Mouse (Mus musculus): ENCODE measurements around the gene Clp1. TPM values are rescaled to one million over a fixed set of nuclear protein-coding genes. Genes with fewer than 3 reads are reported as not detected.
"Not testable (repeated sequence)": the region's sequence is repeated elsewhere in the genome, so short reads cannot be mapped to it uniquely, and the experiment has no call there.

Clp1 gene
- total RNA-seq, 2 experiments from 2014 or later, result 3.2 to 3.5 TPM

DNA sequence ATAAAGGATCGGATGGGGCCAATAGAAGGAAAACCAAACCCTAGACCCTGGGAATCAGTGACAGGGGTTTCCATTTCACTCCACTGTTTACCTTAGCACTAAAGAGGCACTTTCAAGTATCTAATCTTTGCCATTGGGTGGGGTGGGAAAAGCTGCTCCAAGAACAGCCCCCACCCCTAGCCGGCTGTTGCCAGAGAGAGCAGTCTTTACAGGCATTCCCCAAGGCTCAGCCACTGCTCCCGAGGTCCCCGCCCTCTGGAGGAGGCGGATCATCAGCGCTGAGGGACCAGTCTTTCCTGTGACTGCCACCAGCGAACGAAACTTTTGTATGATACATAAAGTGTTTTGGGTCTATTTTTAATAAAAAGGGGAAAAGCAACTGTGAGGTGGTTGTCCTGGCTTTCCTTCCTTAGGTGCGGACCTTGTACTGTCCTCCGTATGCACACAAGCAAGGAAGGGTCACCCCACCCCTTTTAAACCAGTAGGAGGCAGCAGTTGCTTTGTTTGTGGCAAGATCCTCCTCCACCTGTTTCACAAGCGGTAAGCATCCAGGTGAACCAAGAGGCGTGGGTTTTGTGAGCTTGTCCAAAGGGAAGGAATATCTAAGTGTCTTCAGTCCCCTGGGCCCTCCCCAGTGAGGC lies 11.2 kb upstream of the Clp1 start:
- DNase-seq, result no peak

DNA sequence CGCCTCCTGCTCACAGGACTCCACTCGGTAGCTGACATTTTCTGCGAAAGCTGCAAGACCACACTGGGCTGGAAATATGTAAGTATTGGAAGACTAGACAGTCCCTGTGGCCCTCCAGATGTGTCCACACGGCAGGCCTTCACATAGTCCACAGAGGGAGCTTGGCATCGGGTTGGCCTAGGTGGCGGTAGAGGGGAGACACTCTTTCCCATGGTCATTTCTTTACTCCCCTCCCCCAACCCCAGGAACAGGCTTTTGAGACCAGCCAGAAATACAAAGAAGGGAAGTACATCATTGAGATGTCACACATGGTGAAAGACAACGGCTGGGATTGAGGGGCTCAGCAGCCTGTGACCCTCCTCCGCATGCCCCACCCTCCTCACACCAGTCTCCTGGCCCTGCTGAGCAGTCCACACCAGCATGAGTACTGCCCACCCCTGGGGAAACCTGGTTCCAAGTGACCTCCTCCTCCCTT lies 10.3 kb upstream of the Clp1 start:
- DNase-seq, result no peak

DNA sequence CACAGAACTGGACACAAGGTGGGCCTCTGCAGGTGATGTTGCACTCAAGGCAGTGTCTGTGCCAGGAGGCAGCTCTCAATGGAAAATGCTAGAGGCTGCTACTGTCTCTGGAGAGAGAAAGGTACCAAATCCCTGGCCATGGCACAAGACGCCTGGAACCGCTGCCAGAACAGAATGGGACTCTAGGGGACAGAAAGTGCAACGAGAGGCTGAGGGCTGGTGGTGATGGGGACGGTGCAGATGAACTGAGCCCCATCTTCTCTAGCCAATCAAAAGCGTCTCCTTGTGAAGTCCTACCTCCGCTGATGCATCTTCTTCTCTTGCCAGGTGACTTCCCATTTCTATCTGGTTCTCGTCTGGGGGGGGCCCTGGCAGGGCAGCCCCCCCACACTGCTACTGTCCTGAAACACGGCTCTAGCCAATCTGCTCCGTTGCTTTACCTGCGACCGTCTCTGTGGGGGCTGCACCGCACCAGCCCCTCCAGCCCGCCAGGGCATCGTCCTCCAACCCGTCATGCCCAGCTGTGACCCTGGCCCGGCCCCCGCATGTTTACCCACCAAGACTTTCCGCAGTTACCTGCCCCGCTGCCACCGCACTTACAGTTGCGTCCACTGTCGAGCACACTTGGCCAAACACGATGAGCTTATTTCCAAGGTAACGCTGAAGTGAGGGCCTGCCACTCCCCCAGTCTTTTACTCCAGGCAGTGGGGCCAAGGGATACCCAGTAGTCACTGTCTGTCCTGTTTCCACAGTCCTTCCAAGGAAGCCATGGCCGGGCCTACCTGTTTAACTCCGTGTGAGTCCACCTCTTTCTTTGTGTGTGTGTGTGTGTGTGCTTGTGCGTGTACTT lies 9.4 kb upstream of the Clp1 start:
- no peak for DNase-seq

DNA sequence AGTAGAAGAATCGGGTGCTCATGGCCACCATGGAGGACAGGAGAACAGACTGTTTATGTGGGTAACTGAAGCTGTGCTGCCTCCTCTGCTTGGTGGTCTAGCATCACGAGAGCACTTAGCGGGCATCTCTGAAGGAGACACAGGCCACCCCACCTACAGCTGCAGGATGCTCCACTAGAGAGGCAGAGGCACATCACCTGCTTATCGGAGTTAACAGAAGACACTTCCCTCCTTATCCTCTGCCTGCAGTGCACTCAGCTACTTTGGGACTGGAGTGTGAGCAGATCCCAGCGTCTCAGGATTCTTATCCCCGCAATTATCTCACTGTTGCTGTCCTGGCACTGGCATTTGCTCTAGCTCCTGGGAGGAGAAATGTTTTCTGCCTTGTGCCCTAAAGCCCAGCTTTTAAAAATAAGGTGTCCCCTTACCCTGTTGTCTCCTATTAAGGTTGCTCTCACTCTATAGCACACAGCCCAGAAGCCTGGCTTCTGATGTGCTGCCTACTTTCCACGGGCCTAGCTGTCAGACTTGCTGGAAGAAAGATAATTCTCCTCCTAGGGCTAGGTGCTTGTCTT lies 8.3 kb upstream of the Clp1 start:
- DNase-seq, result no peak

DNA sequence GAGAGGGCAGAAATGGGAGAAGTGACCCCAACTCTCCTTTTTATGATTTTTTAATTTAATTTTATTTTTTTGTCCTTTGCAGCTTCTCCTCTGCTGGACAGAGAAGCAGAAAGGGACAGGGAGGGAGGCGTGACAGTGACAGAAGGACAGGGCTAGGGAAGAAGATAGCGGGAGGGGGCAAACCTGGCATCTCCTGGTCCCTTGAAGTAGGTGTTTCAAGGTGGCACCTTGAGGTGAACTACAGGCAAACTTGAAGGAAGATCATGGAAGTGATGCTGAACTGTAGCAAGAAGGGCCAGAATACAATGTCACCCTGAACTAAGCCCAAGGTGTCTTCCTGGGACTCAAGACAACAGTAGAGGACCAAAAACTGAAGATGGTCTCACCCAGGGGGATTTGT lies 7.8 kb upstream of the Clp1 start:
- no peak for DNase-seq

DNA sequence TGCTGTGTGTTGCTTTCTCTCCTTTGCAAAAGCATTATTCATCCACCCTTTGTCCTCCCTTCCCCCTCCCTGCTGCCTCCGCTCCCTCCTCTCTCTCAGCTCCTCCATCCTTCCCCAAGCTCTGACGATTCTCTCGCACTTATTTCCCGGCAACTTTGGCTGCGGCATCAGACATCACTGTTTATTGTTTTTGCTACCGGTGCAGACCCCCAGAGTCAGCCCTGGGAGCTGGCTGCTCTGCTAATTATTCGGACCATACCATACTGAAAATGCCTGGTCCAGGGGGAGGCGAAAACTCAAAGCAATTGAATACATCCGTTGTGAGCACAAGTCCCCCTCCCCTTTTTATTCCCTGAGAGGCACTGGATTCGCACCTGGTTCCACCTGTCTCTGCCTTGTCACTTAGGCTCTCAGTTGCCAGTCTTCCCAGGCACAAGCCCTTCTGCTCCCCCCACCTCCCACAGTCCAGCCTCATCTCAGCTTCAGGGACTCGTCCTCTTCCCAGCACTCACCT lies 7.3 kb upstream of the Clp1 start:
- DNase-seq, result no peak

DNA sequence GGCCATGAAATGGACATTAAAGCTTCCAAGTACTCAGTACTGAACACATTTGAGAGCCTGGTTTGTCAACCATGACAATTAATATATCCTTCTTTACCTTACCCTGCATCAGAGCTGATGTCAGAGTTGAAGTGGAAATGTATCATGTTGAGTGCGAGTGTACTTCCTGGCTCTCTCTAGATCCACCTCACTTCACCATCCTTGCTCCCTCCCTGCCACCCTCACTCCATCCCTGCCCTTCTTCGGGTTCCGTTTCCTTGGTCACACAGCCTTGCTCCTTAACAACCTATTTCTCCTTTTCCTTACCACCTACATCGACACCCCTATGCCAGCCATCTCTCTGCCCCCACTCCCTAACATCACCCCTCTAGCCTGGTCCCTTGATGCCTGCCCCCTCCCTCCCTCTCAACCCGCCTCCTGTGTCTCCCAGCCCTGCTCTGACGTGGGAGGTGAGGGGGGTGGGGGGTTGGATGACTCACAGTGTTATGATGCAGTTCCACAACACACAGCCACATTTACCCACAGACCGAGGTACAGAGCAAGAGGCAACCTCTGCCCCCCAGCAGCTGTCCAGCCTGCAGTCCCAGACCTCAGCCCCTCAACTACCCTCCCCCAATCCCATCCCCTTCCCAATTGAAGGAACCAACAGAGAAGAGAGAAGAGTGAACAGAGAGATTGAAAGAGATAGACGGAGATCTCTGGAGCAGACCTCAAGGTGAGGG lies 6.6 kb upstream of the Clp1 start, which contains the start of gene Ypel4:
TSS of gene Ypel4 (plus strand) at position 480 of the 722 bp plus-strand sequence.
- DNase-seq, result peak; percentile 55

DNA sequence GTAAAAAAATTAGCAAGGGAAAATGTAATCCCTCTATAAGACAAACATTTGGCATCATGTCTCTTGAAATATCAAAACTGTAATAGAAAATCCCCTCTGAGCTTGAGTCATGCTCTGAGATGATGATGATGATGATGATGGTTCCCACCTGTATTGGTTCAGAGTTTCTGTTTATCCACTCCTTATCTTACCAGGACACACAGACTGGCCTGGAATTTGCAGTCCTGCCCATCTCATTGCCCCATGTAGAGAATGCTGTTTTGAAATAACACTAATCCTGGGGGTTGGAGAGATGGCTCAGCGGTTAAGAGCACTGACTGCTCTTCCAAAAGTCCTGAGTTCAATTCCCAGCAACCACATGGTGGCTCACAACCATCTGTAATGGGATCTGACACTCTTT lies 5.2 kb upstream of the Clp1 start:
- DNase-seq, result no peak

DNA sequence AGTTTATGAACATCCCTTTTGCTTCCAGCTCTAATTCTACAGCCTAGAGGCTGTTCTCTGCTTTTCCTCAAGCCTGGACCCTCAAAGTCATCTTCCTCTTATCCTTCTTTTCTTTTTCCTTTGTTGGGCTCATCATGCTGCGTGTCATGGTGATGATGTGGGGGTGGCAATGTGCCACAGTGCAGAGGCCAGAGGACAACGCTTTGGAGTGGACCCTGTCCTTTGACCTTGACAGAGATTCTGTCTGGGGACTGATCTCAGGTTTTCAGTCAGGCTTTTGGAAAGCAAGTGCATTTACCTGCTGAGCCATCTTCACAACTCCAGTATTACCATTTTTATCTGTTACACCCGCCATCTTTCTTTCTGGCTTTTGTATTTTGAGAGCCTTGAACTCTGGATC lies 4.1 kb upstream of the Clp1 start:
- no peak for DNase-seq

DNA sequence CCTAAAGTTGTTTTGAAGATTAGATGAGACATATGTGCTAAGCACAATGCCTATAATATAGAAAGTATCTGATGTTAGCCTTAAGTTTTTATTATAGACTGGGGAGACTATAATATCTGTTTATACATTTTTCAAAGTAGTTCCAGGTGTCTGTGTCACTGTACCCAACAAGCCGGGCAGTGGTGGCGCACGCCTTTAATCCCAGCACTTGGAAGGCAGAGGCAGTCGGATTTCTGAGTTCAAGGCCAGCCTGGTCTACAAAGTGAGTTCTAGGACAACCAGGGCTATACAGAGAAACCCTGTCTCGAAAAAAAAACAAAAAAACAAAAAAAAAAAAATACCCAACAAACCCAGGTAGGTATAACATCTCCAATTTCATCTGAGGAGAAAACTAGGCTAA lies 1.0 kb upstream of the Clp1 start:
- not testable (repeated sequence) for DNase-seq

DNA sequence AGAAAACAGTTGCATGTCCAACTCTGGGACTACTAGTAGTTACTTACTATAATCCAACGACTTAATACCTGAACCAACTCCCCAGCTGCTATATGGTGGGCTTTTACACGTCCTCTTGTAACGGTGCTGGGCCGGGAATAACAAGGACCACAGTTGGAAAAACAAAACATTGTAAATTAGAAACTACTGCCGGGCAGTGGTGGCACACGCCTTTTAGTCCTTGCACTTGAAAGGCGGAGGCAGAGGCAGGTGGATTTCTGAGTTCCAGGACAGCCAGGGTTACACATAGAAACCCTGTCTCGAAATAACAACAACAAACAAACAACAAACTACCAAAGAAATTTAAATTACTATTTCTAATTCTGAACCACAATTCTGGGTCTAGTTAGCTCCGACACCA lies 434 bp downstream of the Clp1 start:
- no peak for DNase-seq

DNA sequence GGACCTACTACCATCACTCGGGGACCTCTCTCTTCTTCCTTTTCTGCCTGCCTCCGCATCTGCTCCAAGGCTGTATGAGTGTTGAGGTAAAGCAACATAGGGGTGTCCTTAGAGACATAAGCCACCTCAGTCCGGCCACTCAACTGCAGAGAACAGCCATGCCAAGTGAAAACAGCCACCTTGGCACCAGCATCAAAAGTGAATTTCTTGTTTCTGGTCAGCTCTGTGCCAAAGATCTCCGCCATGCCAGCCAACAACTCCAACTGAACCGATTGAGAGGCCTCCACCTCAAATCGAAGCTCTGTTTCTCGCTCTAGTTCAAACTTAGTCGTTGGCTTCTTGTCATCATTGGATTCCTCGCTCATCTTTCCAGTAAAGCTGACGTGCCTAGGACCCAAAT lies 1.4 kb downstream of the Clp1 start:
- DNase-seq, result no peak

DNA sequence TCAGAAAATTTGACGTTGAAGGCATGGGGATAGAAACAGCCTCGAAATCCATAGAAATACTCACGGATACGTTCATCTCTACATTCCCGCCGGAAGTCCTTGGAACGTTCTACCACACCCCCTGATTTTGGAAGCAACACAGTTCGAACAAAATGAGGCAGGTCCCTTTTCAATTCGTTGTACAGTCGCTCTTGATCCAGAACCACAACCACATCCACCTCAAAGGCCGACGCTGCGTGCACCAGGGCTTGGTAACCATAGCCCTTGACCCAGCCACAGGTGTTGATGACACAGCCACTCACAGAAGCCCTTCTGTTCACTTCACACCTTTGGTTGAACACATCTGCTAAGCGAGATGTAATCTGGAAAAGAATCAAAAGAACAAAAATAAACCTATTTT lies 3.3 kb downstream of the Clp1 start:
- DNase-seq, result no peak

DNA sequence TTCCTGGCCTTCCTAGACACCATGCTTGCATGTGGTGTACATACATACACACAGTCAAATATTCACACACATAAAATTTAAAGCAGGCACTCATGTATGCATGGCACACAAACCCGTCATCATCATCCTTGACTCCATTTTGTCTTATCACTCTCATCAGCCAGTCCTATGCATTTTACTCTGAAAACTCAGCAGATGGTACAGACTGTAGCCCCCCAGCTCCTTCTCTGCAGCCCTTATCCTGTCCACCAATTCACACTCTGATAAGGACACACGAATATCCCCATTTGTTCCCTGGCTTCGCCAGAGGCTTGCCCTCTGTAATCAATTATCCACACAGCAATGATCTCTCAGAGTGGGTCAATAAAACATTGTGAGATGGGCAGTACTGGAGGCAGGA lies 6.0 kb downstream of the Clp1 start:
- no peak for DNase-seq

DNA sequence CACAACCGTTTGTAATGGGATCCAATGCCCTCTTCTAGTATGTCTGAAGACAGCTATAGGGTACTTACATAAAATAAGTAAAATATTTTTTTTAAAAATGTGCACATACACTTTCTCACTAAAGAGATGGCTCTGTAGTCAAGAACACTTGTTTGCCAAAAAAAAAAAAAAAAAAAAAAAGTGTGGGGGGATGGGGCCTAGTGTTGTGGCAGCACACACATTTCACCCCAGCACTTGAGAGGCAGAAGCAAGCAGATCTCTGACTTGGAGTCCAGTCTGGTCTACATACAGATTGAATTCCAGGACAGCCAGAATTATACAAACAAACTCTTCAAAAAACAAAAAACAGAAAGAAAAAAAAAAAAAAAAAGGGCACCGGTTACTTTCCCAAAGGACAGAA lies 6.4 kb downstream of the Clp1 start:
- DNase-seq, result no peak

DNA sequence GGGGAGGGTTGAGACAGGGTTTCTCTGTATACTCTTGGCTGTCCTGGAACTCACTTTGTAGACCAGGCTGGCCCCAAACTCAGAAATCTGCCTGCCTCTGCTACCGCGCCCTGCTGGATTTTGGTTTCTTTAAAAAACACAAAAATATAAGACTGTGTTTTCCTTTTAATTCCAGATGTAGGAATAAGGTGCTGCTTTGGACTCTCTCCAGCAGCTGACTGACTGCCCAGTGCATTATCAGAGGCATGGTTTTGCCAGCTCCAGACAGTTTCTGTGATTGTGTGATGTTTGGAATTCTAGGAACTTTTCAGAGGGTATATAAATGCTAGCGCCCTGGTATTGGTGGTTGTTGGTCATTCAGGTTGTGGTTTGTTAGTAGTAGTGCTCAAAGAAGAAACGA lies 9.8 kb downstream of the Clp1 start:
- no peak for DNase-seq

DNA sequence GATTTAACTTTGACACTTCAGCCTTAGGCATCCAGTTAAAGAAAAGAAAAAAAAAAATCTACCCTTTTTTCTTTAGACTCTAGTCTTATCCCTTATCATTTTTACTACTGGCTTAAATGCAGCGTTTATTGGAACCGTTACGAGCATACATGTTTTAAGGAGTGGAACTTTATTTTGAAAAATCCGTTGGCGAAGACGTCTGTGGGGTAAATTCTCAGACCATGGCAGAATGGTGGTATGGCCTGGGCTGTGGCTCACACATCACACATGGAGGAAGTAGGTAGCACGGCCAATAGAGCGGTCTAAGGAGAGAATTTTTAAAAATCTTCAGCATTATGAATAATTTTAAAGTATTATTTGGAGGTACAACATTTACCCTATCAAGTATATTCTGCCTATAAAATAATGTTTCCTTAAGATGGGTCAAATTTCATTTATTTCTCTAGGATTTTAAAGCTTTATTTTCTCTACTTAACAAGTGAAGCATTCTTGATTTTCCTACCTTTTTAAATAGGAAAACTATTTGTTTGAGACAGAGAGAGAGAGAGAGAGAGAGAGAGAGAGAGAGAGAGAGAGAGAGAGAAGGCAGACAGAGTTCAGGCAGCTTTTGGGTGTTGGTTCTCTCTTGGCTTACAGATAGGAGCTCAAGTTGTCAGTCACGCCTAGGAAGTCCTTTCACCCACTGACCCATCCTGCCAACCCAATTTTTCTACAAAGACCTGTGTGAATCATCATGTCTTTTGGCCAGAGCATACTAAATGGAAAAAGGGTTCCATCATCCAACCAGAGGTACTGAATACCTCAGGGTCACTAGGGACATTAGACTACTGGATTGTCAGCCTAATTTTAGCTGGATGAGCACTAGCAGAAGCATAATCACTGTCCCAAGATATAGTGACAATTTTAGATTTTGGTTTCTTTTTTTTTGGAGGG lies 10.5 kb downstream of the Clp1 start:
- DNase-seq, result no peak

DNA sequence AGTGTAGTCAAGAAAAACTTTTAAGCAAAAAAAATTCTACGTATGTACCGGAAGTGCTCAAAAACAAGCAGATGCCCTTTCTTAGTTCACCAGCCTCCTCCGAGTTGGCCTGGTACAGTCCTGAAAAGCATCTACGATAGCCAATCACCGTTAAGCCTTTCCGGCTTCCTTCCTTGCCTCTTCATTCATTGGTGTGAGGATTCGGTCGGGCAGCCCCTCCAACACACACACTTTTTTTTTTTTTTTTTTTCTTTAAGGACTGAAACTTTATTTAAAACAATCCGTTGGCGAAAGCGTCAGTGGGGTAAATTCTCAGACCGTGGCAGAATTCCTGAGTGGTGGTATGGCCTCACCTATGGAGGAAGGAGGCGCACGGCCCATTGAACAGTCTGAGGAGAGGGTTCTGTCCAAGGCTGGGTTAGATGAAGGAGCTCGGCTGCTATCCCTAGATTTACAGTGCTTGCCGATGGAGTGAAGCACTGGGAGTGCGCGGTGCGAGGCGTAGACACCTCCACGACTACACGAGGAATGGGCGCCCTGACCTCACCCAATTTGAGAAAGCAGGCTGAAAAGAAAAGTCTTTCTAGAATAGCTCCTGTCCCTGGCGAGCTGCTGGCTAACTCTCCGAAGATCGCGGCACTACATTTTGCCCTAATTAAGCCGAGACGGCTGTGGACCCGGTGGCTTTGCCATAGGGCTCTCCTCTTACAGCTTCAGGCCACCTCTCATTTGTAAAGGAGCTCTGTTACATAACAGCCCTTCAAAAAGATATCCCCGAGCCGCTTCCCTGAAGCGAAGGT lies 11.4 kb downstream of the Clp1 start:
- DNase-seq, result peak; percentile 87

DNA sequence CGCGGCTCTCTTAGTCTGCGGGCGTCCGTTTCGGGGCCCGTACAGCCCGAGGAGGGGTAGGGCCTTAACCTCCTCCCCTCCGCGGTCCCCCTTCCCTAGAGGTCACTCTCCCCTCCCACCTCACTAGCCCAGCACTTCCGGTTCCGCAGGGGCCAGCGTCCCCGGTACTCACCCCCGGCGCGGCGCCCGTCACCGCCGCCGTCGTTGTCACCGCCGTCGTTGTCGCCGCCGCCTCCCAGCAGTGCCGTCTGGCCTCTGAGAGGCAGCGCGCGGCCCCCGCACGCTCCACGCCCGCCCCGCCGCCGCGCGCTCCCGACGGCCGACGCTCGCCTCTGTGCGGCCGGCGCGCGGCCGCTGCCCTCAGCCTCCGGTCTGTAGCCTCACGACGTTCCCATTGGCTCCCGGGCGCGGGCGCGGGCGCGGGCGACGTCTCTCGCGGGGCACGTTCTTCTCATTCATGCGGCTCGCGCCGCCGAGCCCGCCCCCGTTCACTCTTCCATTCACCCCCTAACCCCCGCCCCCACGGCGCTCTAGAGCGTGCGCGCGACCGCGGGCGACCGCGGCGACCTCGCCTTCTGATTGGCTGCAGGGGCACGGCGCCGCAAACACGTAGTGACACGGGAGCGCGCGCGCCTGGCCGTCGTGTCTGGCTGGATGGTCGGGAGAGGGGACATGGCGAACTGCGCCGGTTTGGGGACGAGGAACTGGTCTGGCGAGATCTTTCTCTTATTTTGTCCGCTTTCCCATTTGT lies 12.2 kb downstream of the Clp1 start, which contains the start of gene Zdhhc5:
TSS of gene Zdhhc5 (minus strand) at position 370 of the 751 bp plus-strand sequence.
- DNase-seq, result peak; percentile 99

DNA sequence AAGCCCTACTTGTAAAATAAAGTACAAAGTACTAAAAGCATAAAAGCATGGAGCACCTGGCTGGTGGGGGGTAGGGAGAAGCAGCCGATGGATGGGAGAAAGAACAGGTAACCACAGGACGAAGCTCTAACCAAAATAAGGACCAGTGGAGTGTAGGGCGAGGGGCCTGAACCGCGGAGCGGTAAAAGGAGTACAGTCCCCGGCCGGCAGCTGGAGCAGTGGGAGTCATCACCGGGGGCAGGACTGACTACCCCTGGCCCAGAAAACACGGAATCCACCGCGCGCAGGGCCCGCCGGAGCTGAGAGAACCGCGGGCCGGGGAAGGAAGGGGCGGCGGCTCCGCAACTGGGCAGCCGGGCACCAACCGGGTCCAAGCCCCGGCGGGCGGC lies 12.7 kb downstream of the Clp1 start:
- DNase-seq, result no peak

Measured in gastrocnemius, postnatal 25 days (tissue).